Mouse (Mus musculus) cerebral cortex, adult 2 months (tissue): ENCODE results near the gene Zfp943.

Experiments used
- WGBS: fragments of 180-500 bp; shearing (Covaris S2); methylation state at CpG from one replicate; pipeline ENCODE4 v1.1.7; 2018; 5-methylcytosine and 5-hydroxymethylcytosine counted together

Gene Zfp943

GRCm38 (mm10) chr17:21962107-21962907 is at the start of gene Zfp943, which contains the start of gene Zfp942:
Zfp943 (plus strand) TSS chr17:21962552.
Zfp942 (minus strand) TSS chr17:21962464.
- WGBS, result under 1% methylated on average over 42 of the region's 55 CpGs

- 26% methylated on average over 4 of the region's 4 CpGs for WGBS
Observed at GRCm38 (mm10) chr17:21963302-21963701, 950 bp downstream of the Zfp943 start.

GRCm38 (mm10) chr17:22035594-22035993 is 73.2 kb downstream of the Zfp943 start:
- WGBS, result 45% methylated on average over 1 of the region's 1 CpGs

GRCm38 (mm10) chr17:22049403-22049802 is 87.1 kb downstream of the Zfp943 start:
- WGBS, result 77% methylated on average over 2 of the region's 2 CpGs

- 84% methylated on average over 2 of the region's 2 CpGs for WGBS
Observed at GRCm38 (mm10) chr17:22053211-22053610, 90.9 kb downstream of the Zfp943 start.

- 2% methylated on average over 57 of the region's 57 CpGs for WGBS
Observed at GRCm38 (mm10) chr17:22081031-22081631, 118.8 kb downstream of the Zfp943 start.

- WGBS, result 5% methylated on average over 3 of the region's 3 CpGs
Observed at GRCm38 (mm10) chr17:22083224-22083623, 120.9 kb downstream of the Zfp943 start.
